Mouse (Mus musculus) liver, embryonic 13.5 days (tissue): ENCODE data around the gene Tmem189. TPM values are rescaled to one million over a fixed set of nuclear protein-coding genes. Genes with fewer than 3 reads are reported as not detected.
"Not testable (repeated sequence)": the region's sequence is repeated elsewhere in the genome, so short reads cannot be mapped to it uniquely, and the experiment has no call there.

Experiments used
- ATAC-seq: fragments of 200-750 bp; cut with Nextera tagmentation; 2 replicates; pipeline ENCODE4 v1.8.0; 2017; ENCODE audit warnings: low read depth, mild to moderate bottlenecking, moderate number of reproducible peaks, moderate library complexity
- DNase-seq: peaks from one replicate; pipeline ENCODE4 v3.0.0; 2022
- H3K27ac ChIP-seq: fragments of 300-500 bp; sonication (generic); 2 replicates; pipeline ENCODE4 v1.5.1; 2015; ENCODE audit warnings: moderate library complexity, mild to moderate bottlenecking, inconsistent platforms
- H3K27me3 ChIP-seq: fragments of 300-500 bp; sonication (generic); 2 replicates; pipeline ENCODE4 v1.6.1; 2015; ENCODE audit warnings: mild to moderate bottlenecking, inconsistent platforms
- H3K36me3 ChIP-seq: fragments of 300-500 bp; sonication (generic); 2 replicates; pipeline ENCODE4 v1.6.1; 2015; ENCODE audit warnings: mild to moderate bottlenecking, inconsistent platforms
- H3K4me1 ChIP-seq: fragments of 300-500 bp; sonication (generic); replicated peaks from 2 replicates; pipeline ENCODE4 v1.6.1; 2015; ENCODE audit warnings: inconsistent platforms
- H3K4me2 ChIP-seq: fragments of 300-500 bp; sonication (generic); 2 replicates; pipeline ENCODE4 v1.6.1; 2015; ENCODE audit warnings: inconsistent platforms, mild to moderate bottlenecking, moderate library complexity
- H3K4me3 ChIP-seq: fragments of 300-500 bp; sonication (generic); replicated peaks from 2 replicates; pipeline ENCODE4 v1.5.1; 2015; ENCODE audit warnings: mild to moderate bottlenecking, inconsistent platforms
- H3K9ac ChIP-seq: fragments of 300-500 bp; sonication (generic); 2 replicates; pipeline ENCODE4 v1.6.1; 2015; ENCODE audit warnings: mild to moderate bottlenecking, inconsistent platforms
- H3K9me3 ChIP-seq: fragments of 300-500 bp; sonication (generic); replicated peaks from 2 replicates; pipeline ENCODE4 v1.6.1; 2016; ENCODE audit warnings: inconsistent platforms
- WGBS: fragments of 180-500 bp; shearing (Covaris S2); methylation state at CpG from one replicate; pipeline ENCODE4 v1.1.7; 2015; ENCODE audit not compliant: insufficient replicate concordance; 5-methylcytosine and 5-hydroxymethylcytosine counted together
- polyA plus RNA-seq: library from polyadenylated mRNA; unstranded; fragments of >200 nt; fragmentation: Nextera tagmentation; extraction: Ambion mirVana; gene quantifications from 2 replicates; pipeline ENCODE4 v1.2.1, GENCODE M21; 2015

The Tmem189 gene
- polyA plus RNA-seq, 1 experiment from 2014 or later = 16.1 TPM

- no peak for DNase-seq
- Histone ChIP-seq H3K27ac (no peak overlapping the region), H3K36me3 (peaks cover 88% of the 10 kb centered on the region), H3K4me1 (peaks cover 44% of the 10 kb centered on the region), H3K9ac (no peak overlapping the region), H3K27me3 (no peaks in the 10 kb centered on the region), H3K4me3 (no peak overlapping the region), H3K4me2 (no peak overlapping the region), H3K9me3 (no peaks in the 10 kb centered on the region)
- 88% methylated on average over 3 of the region's 3 CpGs for WGBS
- ATAC-seq = no peak
Observed at GRCm38 (mm10) chr2:167617034-167617433, 72.6 kb downstream of the Tmem189 start.

- H3K27me3 ChIP-seq, H3K27ac ChIP-seq, DNase-seq, H3K9me3 ChIP-seq, H3K9ac ChIP-seq, ATAC-seq, H3K4me3 ChIP-seq, H3K4me2 ChIP-seq: not testable (repeated sequence)
- Histone ChIP-seq H3K4me1 (peaks cover 30% of the 10 kb centered on the region), H3K36me3 (peaks cover 94% of the 10 kb centered on the region)
- WGBS = 92% methylated on average over 7 of the region's 7 CpGs
Observed at GRCm38 (mm10) chr2:167613335-167613734, 76.3 kb downstream of the Tmem189 start.

- no peak overlapping the region for H3K9ac ChIP-seq
- no peak overlapping the region for H3K4me2 ChIP-seq
- no peak overlapping the region for H3K27ac ChIP-seq
- H3K36me3 ChIP-seq = peaks cover 88% of the 10 kb centered on the region
- no peak overlapping the region for H3K4me3 ChIP-seq
- H3K27me3 ChIP-seq = no peaks in the 10 kb centered on the region
- WGBS = 92% methylated on average over 14 of the region's 14 CpGs
- H3K4me1 ChIP-seq = peaks cover 27% of the 10 kb centered on the region
- ATAC-seq (no peak), DNase-seq (no peak)
- no peaks in the 10 kb centered on the region for H3K9me3 ChIP-seq
Observed at GRCm38 (mm10) chr2:167612122-167612521, 77.5 kb downstream of the Tmem189 start.

- DNase-seq (no peak), ATAC-seq (peak; percentile 49)
- no peak overlapping the region for H3K27ac ChIP-seq
- H3K4me2 ChIP-seq = no peak overlapping the region
- no peaks in the 10 kb centered on the region for H3K27me3 ChIP-seq
- H3K9ac ChIP-seq = no peak overlapping the region
- peaks cover 88% of the 10 kb centered on the region for H3K36me3 ChIP-seq
- H3K4me1 ChIP-seq = peaks cover 30% of the 10 kb centered on the region
- no peaks in the 10 kb centered on the region for H3K9me3 ChIP-seq
- 60% methylated on average over 10 of the region's 10 CpGs for WGBS
- no peak overlapping the region for H3K4me3 ChIP-seq
Observed at GRCm38 (mm10) chr2:167611287-167611686, 78.3 kb downstream of the Tmem189 start.

GRCm38 (mm10) chr2:167606745-167607123 lies 82.9 kb downstream of the Tmem189 start:
- no peaks in the 10 kb centered on the region for H3K9me3 ChIP-seq
- WGBS = 72% methylated on average over 4 of the region's 4 CpGs

GRCm38 (mm10) chr2:167605817-167606744 lies 83.5 kb downstream of the Tmem189 start:
- Histone ChIP-seq H3K27me3 (no peaks in the 10 kb centered on the region), H3K9ac (no peak overlapping the region), H3K9me3 (no peaks in the 10 kb centered on the region), H3K4me3 (no peak overlapping the region), H3K4me1 (peaks cover 21% of the 10 kb centered on the region), H3K4me2 (no peak overlapping the region), H3K27ac (no peak overlapping the region), H3K36me3 (peaks cover 39% of the 10 kb centered on the region)
- DNase-seq (no peak), ATAC-seq (peak; percentile 18; the same call in 1 of the 2 replicates)
- 72% methylated on average over 17 of the region's 17 CpGs for WGBS

More at GRCm38 (mm10) chr2:167606745-167607123, 82.9 kb downstream of the Tmem189 start:
- Histone ChIP-seq H3K36me3 (peaks cover 46% of the 10 kb centered on the region), H3K27me3 (no peaks in the 10 kb centered on the region), H3K27ac (no peak overlapping the region), H3K9ac (no peak overlapping the region), H3K4me3 (no peak overlapping the region), H3K4me2 (no peak overlapping the region), H3K4me1 (peaks cover 27% of the 10 kb centered on the region)
- DNase-seq (no peak), ATAC-seq (no peak)

GRCm38 (mm10) chr2:167605178-167605794 lies 84.3 kb downstream of the Tmem189 start:
- Histone ChIP-seq H3K27me3 (no peaks in the 10 kb centered on the region), H3K4me1 (peaks cover 13% of the 10 kb centered on the region; the same call in 1 of the 2 replicates), H3K9ac (no peak overlapping the region), H3K9me3 (no peaks in the 10 kb centered on the region), H3K4me3 (no peak overlapping the region), H3K36me3 (peaks cover 31% of the 10 kb centered on the region), H3K27ac (no peak overlapping the region), H3K4me2 (no peak overlapping the region)
- peak; percentile 72 for DNase-seq
- ATAC-seq = peak; percentile 70
- 28% methylated on average over 11 of the region's 11 CpGs for WGBS

- Histone ChIP-seq H3K27ac (no peak overlapping the region), H3K4me1 (peaks cover 13% of the 10 kb centered on the region; the same call in 1 of the 2 replicates), H3K9me3 (no peaks in the 10 kb centered on the region), H3K4me2 (no peak overlapping the region), H3K27me3 (no peaks in the 10 kb centered on the region), H3K4me3 (no peak overlapping the region), H3K9ac (no peak overlapping the region), H3K36me3 (peaks cover 18% of the 10 kb centered on the region)
- no peak for DNase-seq
- 41% methylated on average over 5 of the region's 5 CpGs for WGBS
- no peak for ATAC-seq
Observed at GRCm38 (mm10) chr2:167602978-167603377, 86.6 kb downstream of the Tmem189 start.

- Histone ChIP-seq H3K36me3 (peaks cover 14% of the 10 kb centered on the region), H3K9me3 (no peaks in the 10 kb centered on the region), H3K4me2 (no peak overlapping the region), H3K9ac (no peak overlapping the region), H3K4me1 (peaks cover 15% of the 10 kb centered on the region), H3K27ac (no peak overlapping the region), H3K27me3 (0 out of 2 replicates have a peak, but pooled peaks cover 1% of the 10 kb centered on the region), H3K4me3 (no peak overlapping the region)
- 66% methylated on average over 2 of the region's 2 CpGs for WGBS
- ATAC-seq = no peak
- DNase-seq = no peak
Observed at GRCm38 (mm10) chr2:167602364-167602763, 87.3 kb downstream of the Tmem189 start.

GRCm38 (mm10) chr2:167600481-167600995 lies 89.1 kb downstream of the Tmem189 start:
- H3K36me3 ChIP-seq = no peaks in the 10 kb centered on the region
- no peak overlapping the region for H3K4me2 ChIP-seq
- 62% methylated on average over 8 of the region's 8 CpGs for WGBS
- no peaks in the 10 kb centered on the region for H3K9me3 ChIP-seq
- ATAC-seq = no peak
- H3K27me3 ChIP-seq = 0 out of 2 replicates have a peak, but pooled peaks cover 4% of the 10 kb centered on the region
- H3K27ac ChIP-seq = no peak overlapping the region
- no peak for DNase-seq
- H3K4me1 ChIP-seq = peaks cover 12% of the 10 kb centered on the region
- H3K9ac ChIP-seq = no peak overlapping the region
- no peak overlapping the region for H3K4me3 ChIP-seq

- 0 out of 2 replicates have a peak, but pooled peaks cover 4% of the 10 kb centered on the region for H3K27me3 ChIP-seq
- 58% methylated on average over 6 of the region's 6 CpGs for WGBS
- no peak overlapping the region for H3K27ac ChIP-seq
- no peaks in the 10 kb centered on the region for H3K36me3 ChIP-seq
- H3K4me1 ChIP-seq = peaks cover 9% of the 10 kb centered on the region
- ATAC-seq = no peak
- no peak overlapping the region for H3K4me3 ChIP-seq
- no peak overlapping the region for H3K4me2 ChIP-seq
- no peak overlapping the region for H3K9ac ChIP-seq
- no peak for DNase-seq
- no peaks in the 10 kb centered on the region for H3K9me3 ChIP-seq
Observed at GRCm38 (mm10) chr2:167599917-167600316, 89.7 kb downstream of the Tmem189 start.
